Mouse (Mus musculus) hindbrain, postnatal 0 days (tissue): ENCODE measurements at regions not wholly inside any gene's neighbourhood (a gene's known extent, or its start where the extent isn't known, plus 50 kb on each side); places are given as distances from the start of the nearest gene placed in this dataset.

Experiments
- ATAC-seq: fragments of 200-750 bp; cut with Nextera tagmentation; 2 replicates; pipeline ENCODE4 v1.8.0; 2017; ENCODE audit warnings: mild to moderate bottlenecking, moderate TSS enrichment, moderate library complexity
- DNase-seq: peaks from one replicate; pipeline ENCODE4 v3.0.0-alpha.2; 2015; ENCODE audit warnings: low spot score
- H3K27ac ChIP-seq: fragments of 300-500 bp; sonication (generic); 2 replicates; pipeline ENCODE4 v1.5.1; 2014; ENCODE audit warnings: mild to moderate bottlenecking
- H3K27me3 ChIP-seq: fragments of 300-500 bp; sonication (generic); 2 replicates; pipeline ENCODE4 v1.6.1; 2014; ENCODE audit warnings: low read length, mixed read lengths; ENCODE audit not compliant: insufficient read depth
- H3K36me3 ChIP-seq: fragments of 300-500 bp; sonication (generic); 2 replicates; pipeline ENCODE4 v1.6.1; 2014; ENCODE audit warnings: low read length, mixed read lengths; ENCODE audit not compliant: insufficient read depth
- H3K4me1 ChIP-seq: fragments of 300-500 bp; sonication (generic); 2 replicates; pipeline ENCODE4 v1.6.1; 2014; ENCODE audit warnings: antibody characterized with exemption, low read length, mixed read lengths; ENCODE audit not compliant: insufficient read depth
- H3K4me2 ChIP-seq: fragments of 300-500 bp; sonication (generic); 2 replicates; pipeline ENCODE4 v1.6.1; 2014; ENCODE audit warnings: low read depth, mild to moderate bottlenecking, low read length, moderate library complexity, mixed read lengths
- H3K4me3 ChIP-seq: fragments of 300-500 bp; sonication (generic); 2 replicates; pipeline ENCODE4 v1.5.1; 2014; ENCODE audit warnings: low read length
- H3K9ac ChIP-seq: fragments of 300-500 bp; sonication (generic); replicated peaks from 2 replicates; pipeline ENCODE4 v1.6.1; 2014; ENCODE audit warnings: mild to moderate bottlenecking, low read length, moderate library complexity, mixed read lengths
- H3K9me3 ChIP-seq: fragments of 300-500 bp; sonication (generic); 2 replicates; pipeline ENCODE4 v1.6.1; 2016; ENCODE audit warnings: low read length, mixed read lengths
- CTCF ChIP-seq: IDR thresholded peaks from 2 replicates; pipeline ENCODE4 v1.5.1; 2016; ENCODE audit warnings: antibody characterized with exemption, control low read depth, low read depth
- WGBS: fragments of 180-500 bp; shearing (Covaris S2); extraction: QIAGEN DNeasy Blood & Tissue Kit; methylation state at CpG from one replicate; pipeline ENCODE4 v1.1.7; 2014; 5-methylcytosine and 5-hydroxymethylcytosine counted together

GRCm38 (mm10) chr12:64832313-64833151 lies 85.2 kb upstream of the Gm527 start:
- DNase-seq (peak; percentile 30), ATAC-seq (peak; percentile 77)
- 36% methylated on average over 9 of the region's 9 CpGs for WGBS
- Histone ChIP-seq H3K4me1 (no peaks in the 10 kb centered on the region), H3K4me2 (no peak overlapping the region), H3K9me3 (no peaks in the 10 kb centered on the region), H3K27me3 (no peaks in the 10 kb centered on the region), H3K27ac (no peak overlapping the region), H3K9ac (no peak overlapping the region), H3K4me3 (no peak overlapping the region), H3K36me3 (no peaks in the 10 kb centered on the region)
- no peak for TF ChIP-seq CTCF

- Histone ChIP-seq H3K9ac (no peak overlapping the region), H3K9me3 (no peaks in the 10 kb centered on the region), H3K4me1 (no peaks in the 10 kb centered on the region), H3K27me3 (no peaks in the 10 kb centered on the region), H3K36me3 (no peaks in the 10 kb centered on the region), H3K4me2 (no peak overlapping the region), H3K27ac (no peak overlapping the region), H3K4me3 (no peak overlapping the region)
- DNase-seq (no peak), ATAC-seq (no peak)
- no peak for TF ChIP-seq CTCF
These were observed 60.0 kb upstream of the Gm527 start for GRCm38 (mm10) chr12:64857709-64858108.
